Mouse (Mus musculus) ES-E14 (cell line): Measurements from ENCODE around the gene Vnn1. TPM values are rescaled to one million over a fixed set of nuclear protein-coding genes. Genes with fewer than 3 reads are reported as not detected.

Experiments
- DNase-seq: peaks from one replicate; pipeline ENCODE4 v3.0.0-alpha.2; 2013; ENCODE audit warnings: low read depth, low spot score
- H3K27ac ChIP-seq: 2 replicates; pipeline ENCODE4 v1.5.1; 2012; ENCODE audit warnings: low read depth, mild to moderate bottlenecking, low read length, moderate library complexity, mixed read lengths; ENCODE audit not compliant: poor library complexity, insufficient read depth, severe bottlenecking
- H3K36me3 ChIP-seq: 2 replicates; pipeline ENCODE4 v1.6.1; 2012; ENCODE audit warnings: mild to moderate bottlenecking, low read length, moderate library complexity, mixed read lengths; ENCODE audit not compliant: control insufficient read depth, poor library complexity, insufficient read depth, severe bottlenecking
- H3K4me1 ChIP-seq, 2 experiments: fragments of 150-350 bp in 1 of 2; sonication (generic) in 1 of 2; 2 replicates each; pipeline ENCODE4 v1.6.1; 2012; ENCODE audit warnings: low read length in 2 of 2, mild to moderate bottlenecking in 1 of 2, mixed read lengths in 1 of 2; ENCODE audit not compliant: control insufficient read depth in 2 of 2, insufficient read depth in 2 of 2, poor library complexity in 1 of 2
- H3K4me3 ChIP-seq, 2 experiments: fragments of 150-350 bp in 1 of 2; sonication (generic) in 1 of 2; 2 replicates each; pipeline ENCODE4 v1.5.1; 2012; ENCODE audit warnings: low read length in 2 of 2, low read depth in 1 of 2, mild to moderate bottlenecking in 1 of 2, mixed read lengths in 1 of 2; ENCODE audit not compliant: insufficient read depth in 1 of 2, poor library complexity in 1 of 2, severe bottlenecking in 1 of 2
- H3K9ac ChIP-seq: 2 replicates; pipeline ENCODE4 v1.6.1; 2012; ENCODE audit warnings: low read depth, mild to moderate bottlenecking, low read length, mixed read lengths; ENCODE audit not compliant: poor library complexity, insufficient read depth, severe bottlenecking
- H3K9me3 ChIP-seq: fragments of 150-350 bp; sonication (generic); 2 replicates; pipeline ENCODE4 v1.6.1; 2012; ENCODE audit warnings: low read depth, mild to moderate bottlenecking, low read length; ENCODE audit not compliant: control insufficient read depth, insufficient read depth
- CHD2 ChIP-seq: IDR thresholded peaks from 2 replicates; pipeline ENCODE4 v1.6.1; 2014; ENCODE audit warnings: mild to moderate bottlenecking, low read depth, low read length, inconsistent platforms
- HCFC1 ChIP-seq: IDR thresholded peaks from 2 replicates; pipeline ENCODE4 v1.6.1; 2012; ENCODE audit warnings: low read length, inconsistent platforms, borderline replicate concordance; ENCODE audit not compliant: insufficient read depth
- MAFK ChIP-seq: IDR thresholded peaks from 2 replicates; pipeline ENCODE4 v1.6.1; 2014; ENCODE audit warnings: mild to moderate bottlenecking, low read depth, low read length, inconsistent platforms; ENCODE audit not compliant: insufficient read depth
- ZC3H11A ChIP-seq: IDR thresholded peaks from 2 replicates; pipeline ENCODE4 v1.6.1; 2012; ENCODE audit warnings: low read depth, mild to moderate bottlenecking, inconsistent platforms, low read length, borderline replicate concordance
- ZNF384 ChIP-seq: IDR thresholded peaks from 2 replicates; pipeline ENCODE4 v1.6.1; 2012; ENCODE audit warnings: low read depth, low read length, inconsistent platforms
- in situ Hi-C, 2 experiments: fragments of 600-800 bp; cut with MboI; formaldehyde crosslinking; loops; one replicate each; pipeline ENCODE4 v1.15.1; 2025; ENCODE audit warnings: low sequenced_read_pairs in 2 of 2, inconsistent platforms in 1 of 2; ENCODE audit not compliant: unreplicated experiment in 2 of 2
- total RNA-seq: library from RNA; depleted of rRNA; stranded (reverse); fragments of 300-350 nt; gene quantifications from 2 replicates; pipeline ENCODE4 v1.2.3, GENCODE M21; 2012

Vnn1 gene
- total RNA-seq, 1 experiment = 4.1 TPM

GRCm38 (mm10) chr10:23901119-23901518, 6.6 kb downstream of the Vnn1 start:
- H3K4me3 ChIP-seq = no peak overlapping the region
- H3K4me1 ChIP-seq = no peaks in the 10 kb centered on the region; a peak in 1 of 4 replicates
- TF ChIP-seq HCFC1 (no peak), ZC3H11A (no peak), CHD2 (no peak), ZNF384 (no peak), MAFK (no peak)
- DNase-seq = no peak
- H3K36me3 ChIP-seq = no peaks in the 10 kb centered on the region
- no peaks in the 10 kb centered on the region for H3K9me3 ChIP-seq
- in situ Hi-C loops = no loop called here
- no peak overlapping the region for H3K27ac ChIP-seq
- no peak overlapping the region for H3K9ac ChIP-seq

- Histone ChIP-seq H3K4me1 (no peaks in the 10 kb centered on the region; a peak in 1 of 4 replicates), H3K4me3 (no peak overlapping the region), H3K36me3 (no peaks in the 10 kb centered on the region), H3K9ac (no peak overlapping the region), H3K27ac (no peak overlapping the region), H3K9me3 (no peaks in the 10 kb centered on the region)
- no peak for DNase-seq
- TF ChIP-seq ZNF384 = no peak
- TF ChIP-seq CHD2 = no peak
- TF ChIP-seq MAFK = no peak
- no peak for TF ChIP-seq ZC3H11A
- no peak for TF ChIP-seq HCFC1
- in situ Hi-C loops = no loop called here
Measured at GRCm38 (mm10) chr10:23905661-23906060, 11.2 kb downstream of the Vnn1 start.

- H3K27ac ChIP-seq = no peak within 1 kb of the TSS
- 0 out of 2 replicates have a peak, but pooled peaks cover 1% of the 10 kb centered on the region for H3K9me3 ChIP-seq
- TF ChIP-seq CHD2 (no peak), ZC3H11A (no peak), ZNF384 (no peak), MAFK (no peak), HCFC1 (no peak)
- no peaks in the 10 kb centered on the region for H3K36me3 ChIP-seq
- H3K9ac ChIP-seq = no peak within 1 kb of the TSS
- in situ Hi-C loops = no loop called here
- no peak within 1 kb of the TSS for H3K4me3 ChIP-seq
- H3K4me1 ChIP-seq = no peaks in the 10 kb centered on the region
- no peak for DNase-seq
Measured at GRCm38 (mm10) chr10:23920056-23920455, 25.6 kb downstream of the Vnn1 start, which contains the start of gene Taar1. Gene Taar1 (plus strand): TSS chr10:23920356.

- Histone ChIP-seq H3K4me1 (no peaks in the 10 kb centered on the region), H3K9me3 (no peaks in the 10 kb centered on the region), H3K27ac (no peak overlapping the region), H3K36me3 (no peaks in the 10 kb centered on the region), H3K4me3 (no peak overlapping the region), H3K9ac (no peak overlapping the region)
- in situ Hi-C loops = no loop called here
- no peak for DNase-seq
- TF ChIP-seq CHD2 (no peak), ZNF384 (no peak)
Measured at GRCm38 (mm10) chr10:23922468-23922867, 28.0 kb downstream of the Vnn1 start.

- TF ChIP-seq ZC3H11A (no peak), HCFC1 (no peak)
- no peak for DNase-seq
- in situ Hi-C loops = no loop called here
- Histone ChIP-seq H3K27ac (no peak overlapping the region), H3K36me3 (no peaks in the 10 kb centered on the region), H3K4me1 (no peaks in the 10 kb centered on the region), H3K9ac (no peak overlapping the region), H3K9me3 (no peaks in the 10 kb centered on the region), H3K4me3 (no peak overlapping the region)
Measured at GRCm38 (mm10) chr10:23923941-23924340, 29.5 kb downstream of the Vnn1 start.
